Mouse (Mus musculus) regulatory T cell (primary cell): Measurements from ENCODE around the gene Cope.

ENCODE experiments used
- in situ Hi-C: fragments of 300-600 bp; cut with MboI, MseI; formaldehyde crosslinking; loops from one replicate; pipeline ENCODE4 v1.15.1; 2025; ENCODE audit warnings: high pct_unique_total_duplicates

Cope gene

DNA sequence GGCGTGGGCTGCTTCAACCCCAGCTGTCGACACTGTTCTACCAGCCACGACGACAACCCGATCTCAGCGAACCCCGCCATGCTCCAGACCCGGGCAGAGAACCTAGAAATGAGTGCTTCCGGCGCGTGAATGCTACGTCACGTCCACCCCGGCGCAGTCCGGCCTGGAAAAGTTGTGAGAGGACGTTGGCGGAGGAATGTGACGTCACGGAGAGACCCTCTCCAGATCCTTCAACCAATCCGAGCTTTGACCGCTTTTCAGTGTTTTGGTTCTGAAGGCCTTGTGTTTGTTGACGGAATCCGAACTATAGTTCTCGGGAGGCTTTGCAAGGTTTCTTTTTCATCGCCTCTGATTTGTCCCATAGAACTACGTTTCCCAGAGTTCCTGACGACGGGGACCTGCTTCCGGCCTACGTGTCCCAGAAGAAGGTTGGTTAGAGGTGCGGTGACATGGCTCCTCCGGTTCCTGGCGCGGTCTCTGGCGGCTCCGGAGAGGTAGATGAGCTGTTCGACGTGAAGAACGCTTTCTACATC lies at the start of gene Cope, which contains the start of gene Ddx49:
Gene Cope, plus strand, starts transcription at position 161 of the 533 bp plus-strand sequence.
Gene Ddx49, minus strand, starts transcription at position 132 of the 533 bp plus-strand sequence.
- in situ Hi-C loops: no loop called here

DNA sequence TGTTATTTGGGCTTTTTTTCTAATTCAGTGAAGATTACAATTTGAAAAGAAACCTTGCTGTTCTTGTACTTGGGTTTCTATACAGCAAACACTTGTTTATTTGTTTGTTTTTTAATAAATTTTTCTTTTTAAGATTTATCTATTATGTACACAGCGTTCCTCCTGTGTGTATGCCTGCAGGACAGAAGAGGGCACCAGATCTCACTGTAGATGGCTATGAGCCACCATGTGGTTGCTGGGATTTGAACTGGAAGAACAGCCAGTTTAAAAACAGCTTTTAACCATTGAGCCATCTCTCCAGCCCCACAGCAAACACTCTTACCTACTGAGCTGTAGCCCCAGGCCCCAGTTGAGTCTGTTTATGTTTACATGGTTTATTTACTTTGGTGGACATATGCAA lies 47.7 kb upstream of the Cope start:
- in situ Hi-C loops: no loop called here

DNA sequence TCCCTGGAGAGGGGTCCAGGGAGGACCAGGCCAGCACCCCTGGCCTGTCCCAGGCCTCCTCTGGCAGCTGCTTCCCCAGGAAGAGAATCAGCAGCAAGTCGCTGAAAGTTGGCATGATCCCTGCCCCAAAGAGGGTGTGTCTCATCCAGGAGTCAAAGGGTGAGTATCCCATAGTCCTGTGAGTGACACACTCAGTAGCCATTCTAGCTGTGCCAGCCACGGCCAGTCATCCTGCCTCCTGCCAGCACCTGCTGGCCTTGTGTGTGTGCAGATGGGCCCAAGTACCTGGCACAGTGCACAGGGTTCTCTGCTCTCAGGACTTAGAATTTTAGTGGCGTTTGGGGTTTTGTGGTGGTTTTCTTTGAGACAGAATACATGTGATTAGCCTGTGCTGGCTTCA lies 44.9 kb upstream of the Cope start:
- in situ Hi-C loops: no loop called here

DNA sequence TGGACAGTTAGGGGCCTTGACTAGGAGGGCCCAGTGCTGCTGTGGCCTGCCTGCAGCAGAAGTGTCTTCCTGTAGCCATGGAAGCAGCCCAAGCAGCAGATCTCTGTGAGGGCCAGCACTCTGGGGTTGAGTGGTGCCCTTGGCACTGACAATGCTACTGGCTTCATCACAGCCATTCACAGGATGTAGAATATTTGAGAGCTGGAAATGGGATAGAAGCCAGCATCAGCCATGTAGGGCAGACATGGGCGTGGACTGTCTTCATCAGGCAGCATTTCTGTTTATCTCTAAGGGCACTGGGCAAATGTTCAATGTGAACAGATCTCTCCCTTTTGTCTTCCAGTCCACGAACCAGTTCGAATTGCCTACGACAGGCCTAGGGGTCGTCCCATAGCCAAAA lies 43.7 kb upstream of the Cope start:
- in situ Hi-C loops: no loop called here

DNA sequence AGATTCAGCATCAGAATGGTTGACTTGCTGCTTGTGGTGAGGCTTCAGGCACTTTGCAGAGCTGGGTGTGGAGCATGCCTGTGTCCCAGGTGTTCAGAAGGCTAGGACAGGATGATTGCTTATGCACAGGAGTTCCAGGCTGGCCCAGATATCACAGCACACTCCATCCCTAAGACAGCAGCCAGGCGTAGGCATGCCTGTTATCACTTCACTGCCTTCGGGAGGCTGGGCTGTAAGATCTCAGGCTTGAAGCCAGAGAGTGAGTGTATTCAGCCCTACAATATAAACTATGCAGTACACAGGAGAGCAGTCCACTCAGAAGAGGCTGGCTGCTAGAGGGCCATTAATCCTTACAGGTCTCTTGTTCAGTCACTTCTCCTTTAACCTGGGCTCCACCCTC lies 43.3 kb upstream of the Cope start:
- in situ Hi-C loops: no loop called here

DNA sequence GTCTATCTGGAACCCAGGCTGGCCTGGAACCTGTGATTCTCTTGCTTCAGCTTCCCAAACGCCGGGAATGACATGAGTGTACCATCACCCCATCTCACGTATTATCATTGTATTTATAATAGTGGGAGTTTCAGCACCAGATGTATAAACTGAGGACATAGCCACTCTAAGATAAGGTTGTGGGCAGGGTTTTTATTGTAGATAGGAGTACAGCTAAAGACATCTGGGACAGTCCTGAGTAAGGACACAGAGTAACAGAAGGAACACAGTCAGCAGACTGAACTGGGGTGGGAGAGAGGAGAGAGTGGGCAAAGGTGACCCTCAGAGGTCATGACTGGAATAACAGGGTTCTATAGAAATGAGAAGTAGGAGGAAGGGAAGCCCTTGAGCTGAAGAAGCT lies 34.6 kb upstream of the Cope start:
- in situ Hi-C loops: no loop called here

DNA sequence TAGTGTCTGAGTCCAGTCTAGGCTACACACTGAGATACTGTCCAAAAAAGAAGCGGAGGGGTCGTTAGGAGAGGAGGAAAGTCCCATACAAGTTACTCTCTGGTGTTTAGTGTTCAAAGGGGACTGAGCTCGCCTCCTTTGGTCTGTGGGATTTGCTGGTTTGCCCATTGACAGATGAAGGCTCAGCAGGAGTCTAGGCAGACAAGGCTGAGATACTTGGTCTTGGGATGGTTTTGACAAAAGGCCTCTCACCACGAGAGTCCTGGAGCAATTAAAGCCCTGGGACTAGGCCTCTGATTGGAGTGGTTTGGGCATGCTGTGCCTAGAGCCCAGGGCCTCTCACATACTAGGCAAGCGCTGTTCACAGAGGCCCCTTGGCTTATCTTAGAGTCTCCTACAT lies 34.0 kb upstream of the Cope start:
- in situ Hi-C loops: no loop called here

DNA sequence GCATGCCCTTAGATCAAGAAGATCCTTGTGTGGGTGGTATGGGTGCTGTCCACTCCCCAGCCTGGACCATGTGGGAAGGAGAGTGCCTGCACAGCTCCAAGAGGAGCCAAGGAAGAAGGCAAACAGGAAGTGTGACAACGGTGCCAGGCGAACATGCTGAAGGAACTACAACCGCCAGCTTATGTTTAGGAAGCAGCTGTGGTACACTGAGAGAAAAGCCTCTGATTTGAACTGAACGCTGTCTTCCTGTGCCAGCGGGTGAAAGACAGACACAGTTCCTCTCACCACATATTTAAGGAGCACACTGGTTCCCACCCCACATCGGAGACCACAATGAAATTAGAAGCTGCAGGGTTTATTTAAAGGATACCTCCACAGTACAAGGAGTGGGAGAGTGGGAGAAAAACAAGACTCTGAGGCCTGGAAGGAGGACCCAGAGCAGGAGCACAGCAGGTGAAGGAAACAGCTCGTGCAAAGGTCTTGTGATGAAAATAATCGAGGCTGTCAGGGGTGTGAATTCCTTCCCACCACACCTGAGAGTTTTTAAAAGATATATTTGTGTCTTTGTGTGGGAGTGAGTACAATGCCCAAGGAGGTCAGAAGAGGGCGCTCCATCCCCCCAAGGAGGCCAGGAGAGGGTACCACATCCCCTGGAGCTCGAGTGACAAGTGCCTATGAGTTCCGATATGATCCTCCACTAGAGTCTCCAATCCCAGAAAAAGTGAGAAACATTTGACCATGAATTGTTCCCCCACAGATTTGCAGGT lies 33.3 kb upstream of the Cope start:
- in situ Hi-C loops: no loop called here

DNA sequence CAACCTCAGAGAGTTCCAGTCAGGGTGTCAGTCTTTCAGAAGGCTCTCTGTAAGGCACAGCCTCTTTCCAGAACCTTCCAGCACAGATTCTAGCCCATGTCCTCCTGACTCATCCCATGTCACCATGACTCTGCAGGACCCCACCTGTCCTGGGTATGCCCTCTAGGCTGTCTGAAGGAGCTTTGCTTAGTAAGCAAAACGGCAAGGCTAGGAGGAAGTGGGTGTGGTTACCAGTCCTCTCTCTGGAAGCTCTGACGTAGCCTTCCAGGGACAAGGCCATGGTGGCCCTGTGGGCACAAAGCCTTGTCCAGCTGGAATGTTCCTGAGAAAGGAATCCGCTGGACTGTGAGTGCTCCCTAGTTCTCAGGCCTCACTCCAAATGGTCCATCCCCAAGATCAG lies 29.4 kb upstream of the Cope start:
- in situ Hi-C loops: no loop called here

DNA sequence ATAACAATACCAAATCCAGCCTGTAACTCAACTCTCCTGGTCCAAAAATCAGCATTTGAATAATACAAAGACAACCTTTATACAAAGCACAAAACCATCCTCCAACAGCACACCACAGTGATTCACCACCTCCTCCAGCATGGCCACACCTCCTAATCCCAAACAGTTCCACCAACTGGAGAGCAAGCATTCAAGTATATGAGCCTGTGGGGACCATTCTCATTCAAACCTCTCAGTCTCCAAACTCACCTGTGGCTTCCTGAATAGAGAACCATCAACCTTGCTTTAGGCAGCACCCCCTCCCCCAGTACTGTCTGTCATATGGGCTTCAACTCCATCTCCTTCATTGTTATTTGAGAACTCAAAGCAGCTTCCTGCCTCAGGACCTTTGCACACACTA lies 28.0 kb upstream of the Cope start:
- in situ Hi-C loops: no loop called here

DNA sequence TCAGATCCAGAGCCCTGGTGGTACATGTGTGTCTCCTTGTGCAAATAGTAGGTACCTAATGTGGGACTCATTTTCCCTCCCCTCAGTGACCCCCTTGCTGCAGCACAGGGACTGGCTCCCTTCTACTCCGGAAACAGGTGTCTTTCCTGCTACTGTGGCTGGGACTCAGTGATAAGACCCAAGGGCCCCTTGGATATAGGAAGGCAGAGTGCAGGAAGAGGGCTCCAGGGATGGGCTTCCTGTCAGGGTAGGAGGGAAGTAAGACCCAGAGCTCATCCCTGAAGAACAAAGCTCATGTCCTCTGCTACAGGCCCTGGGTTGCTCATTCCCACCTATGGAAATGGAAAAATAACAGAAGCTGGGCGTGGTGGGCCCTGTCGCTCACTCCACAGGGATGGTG lies 25.8 kb upstream of the Cope start:
- in situ Hi-C loops: no loop called here

DNA sequence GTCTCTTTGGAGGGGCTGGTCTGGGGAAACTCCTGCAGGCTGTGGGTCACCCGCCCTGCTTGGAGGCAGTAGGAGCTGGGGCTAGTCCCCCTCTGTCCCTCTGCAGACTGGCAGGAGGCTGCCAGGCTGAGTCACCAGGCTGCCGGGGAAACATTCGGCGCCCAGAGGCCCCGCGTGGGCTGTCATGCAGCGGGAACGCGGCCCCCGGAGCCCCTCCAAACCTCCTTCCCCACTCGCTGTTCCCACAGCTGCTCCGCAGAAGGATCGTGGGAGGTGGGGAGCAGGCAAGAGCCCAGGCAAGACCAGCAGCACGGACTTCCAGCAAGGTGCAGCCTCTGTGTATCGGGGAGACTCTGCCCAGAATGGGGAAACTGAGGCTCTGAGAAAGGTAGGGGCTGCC lies 24.1 kb upstream of the Cope start:
- in situ Hi-C loops: no loop called here

DNA sequence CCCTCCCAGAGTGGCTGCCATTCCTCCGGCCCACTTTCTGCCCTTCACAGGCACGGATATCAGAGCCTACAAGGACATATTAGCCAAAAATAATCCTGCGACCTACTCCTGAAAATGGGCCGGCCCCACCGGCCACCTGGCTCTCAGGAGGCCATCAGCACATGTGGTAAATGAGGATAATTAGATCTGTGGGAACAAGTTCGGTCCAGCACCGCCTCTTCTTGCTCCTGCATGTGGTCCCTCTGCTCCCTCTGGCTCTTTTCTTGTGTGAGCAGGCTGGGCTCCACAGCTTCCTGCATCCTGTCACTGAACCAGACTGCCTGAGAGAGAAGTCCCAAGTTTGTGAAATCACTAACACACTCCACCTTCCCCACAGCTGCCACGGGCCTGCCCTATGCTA lies 23.1 kb upstream of the Cope start:
- in situ Hi-C loops: no loop called here

DNA sequence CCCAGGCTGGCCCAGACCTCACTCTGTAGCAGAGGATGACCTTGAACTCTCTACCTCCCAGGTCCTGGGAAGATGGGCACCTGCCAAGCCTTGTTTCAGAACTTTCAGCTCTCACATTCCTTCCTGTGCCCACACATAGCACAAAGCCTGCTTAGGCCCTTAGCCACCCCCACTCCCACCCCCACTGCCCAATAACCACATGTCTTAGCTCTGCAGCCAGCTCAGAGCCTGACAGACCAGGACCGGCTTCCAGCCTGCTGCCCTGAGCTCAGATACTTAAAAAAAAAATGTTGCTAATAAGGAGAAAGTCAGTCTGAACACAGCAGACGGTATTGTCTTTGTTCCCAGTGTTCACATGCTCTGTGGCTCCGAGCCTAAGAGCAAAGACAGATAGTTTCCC lies 21.3 kb upstream of the Cope start:
- in situ Hi-C loops: no loop called here

DNA sequence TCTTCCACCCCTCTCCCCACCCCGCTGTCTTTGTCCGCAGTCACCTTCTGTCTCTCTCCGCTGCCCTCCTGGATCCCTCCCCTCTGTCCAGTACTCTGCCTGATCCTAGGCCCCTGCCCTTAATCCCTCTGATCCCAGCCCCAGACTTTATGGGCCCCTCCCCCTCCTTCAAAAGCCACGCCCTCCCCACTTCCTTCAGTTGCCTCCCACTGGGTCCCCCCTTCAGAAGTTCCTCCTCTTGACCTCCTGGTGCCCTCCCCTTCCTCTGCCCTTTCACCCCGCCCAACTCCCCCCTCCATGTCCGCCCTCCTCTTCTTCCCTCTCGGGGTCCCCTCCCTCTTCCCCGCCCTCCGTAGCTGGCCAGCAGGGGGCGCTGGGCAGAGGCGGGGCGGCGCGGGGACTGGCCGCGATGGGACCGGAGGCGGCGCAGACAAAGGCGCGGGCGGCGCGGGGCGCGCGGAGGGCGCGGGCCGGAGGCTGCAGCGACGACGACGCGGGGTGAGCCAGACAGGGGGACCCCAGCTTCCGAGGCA lies 19.6 kb upstream of the Cope start, which contains the start of gene Homer3:
Gene Homer3, plus strand, starts transcription at position 225 of the 533 bp plus-strand sequence.
- in situ Hi-C loops: no loop called here

DNA sequence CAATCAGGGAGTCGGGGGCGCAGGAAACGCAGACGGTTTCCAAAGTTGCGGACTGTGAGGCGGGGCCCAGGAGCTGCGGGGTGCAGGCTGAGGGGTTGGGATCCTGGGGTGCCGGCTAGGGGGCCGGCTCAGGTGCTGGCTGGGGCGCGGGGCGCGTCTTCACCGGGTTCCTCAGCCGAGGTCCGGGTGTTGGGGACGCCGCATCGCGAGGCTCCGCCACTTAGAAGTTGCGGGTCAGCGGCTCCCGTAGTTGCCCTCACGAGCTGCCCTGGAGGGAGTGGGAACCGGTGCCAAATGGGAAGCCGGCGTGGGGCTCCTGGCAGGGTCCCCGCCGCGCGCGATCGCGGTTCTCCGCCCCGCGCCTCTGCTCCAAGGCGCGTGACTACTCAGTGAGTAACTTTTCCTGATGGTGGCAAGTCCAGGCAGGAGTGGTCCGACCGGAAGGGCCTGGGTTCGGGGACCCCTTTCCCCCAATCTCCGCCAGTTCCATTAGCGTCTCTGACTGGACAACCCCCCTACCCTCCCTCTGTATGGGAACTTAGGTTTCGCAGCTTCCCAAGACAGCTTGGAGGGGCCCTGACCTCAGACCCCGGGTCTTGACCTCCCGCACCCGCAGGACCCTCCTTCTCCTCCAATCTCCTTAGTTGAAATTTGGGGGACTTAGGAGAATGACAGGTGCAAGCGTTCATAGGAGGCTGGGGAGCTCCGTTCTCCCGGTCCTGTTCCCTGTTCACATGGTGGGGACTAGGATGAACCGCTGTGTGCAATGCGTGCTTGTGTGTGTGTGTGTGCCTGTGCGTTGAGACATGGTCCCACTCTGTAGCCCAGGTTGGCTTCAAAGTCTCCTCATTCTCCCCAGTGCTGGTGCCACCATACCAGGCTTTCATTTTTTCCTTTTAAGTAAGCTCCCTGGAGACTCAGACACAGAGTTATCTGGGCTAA lies 18.9 kb upstream of the Cope start:
- in situ Hi-C loops: no loop called here

DNA sequence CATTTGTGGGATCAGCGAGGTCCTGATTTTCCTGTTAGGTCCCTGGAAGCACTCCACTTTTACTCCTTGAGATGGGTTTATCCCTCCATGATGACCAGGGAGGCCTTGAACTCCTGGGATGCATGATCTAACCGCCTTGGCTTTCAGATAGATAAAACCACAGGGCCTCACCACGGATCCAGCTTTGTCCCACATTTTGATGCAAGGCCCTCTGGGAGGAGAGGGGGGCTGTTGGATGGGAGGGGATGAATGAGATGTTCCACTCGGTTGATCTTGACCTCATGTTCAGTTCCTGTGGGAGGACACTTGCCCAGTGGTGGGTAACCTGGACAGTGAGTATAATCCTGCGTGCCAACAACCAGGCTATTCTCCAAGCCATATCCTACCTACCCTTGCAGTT lies 17.9 kb upstream of the Cope start:
- in situ Hi-C loops: no loop called here

DNA sequence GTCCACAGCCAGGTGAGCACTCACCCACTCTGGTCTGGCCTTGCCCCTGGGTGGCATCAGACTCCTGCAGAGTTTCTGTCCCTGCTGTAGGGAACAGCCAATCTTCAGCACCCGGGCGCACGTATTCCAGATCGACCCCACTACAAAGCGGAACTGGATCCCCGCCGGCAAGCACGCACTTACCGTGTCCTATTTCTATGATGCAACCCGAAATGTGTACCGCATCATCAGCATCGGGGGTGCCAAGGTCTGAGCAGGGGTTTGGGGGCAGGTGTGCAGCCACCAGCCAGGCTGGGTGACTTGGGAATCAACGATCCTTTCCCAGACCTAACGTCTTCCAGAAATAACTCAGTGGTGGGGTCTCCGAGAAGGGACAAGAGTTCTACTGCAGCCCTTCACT lies 17.0 kb upstream of the Cope start:
- in situ Hi-C loops: no loop called here

DNA sequence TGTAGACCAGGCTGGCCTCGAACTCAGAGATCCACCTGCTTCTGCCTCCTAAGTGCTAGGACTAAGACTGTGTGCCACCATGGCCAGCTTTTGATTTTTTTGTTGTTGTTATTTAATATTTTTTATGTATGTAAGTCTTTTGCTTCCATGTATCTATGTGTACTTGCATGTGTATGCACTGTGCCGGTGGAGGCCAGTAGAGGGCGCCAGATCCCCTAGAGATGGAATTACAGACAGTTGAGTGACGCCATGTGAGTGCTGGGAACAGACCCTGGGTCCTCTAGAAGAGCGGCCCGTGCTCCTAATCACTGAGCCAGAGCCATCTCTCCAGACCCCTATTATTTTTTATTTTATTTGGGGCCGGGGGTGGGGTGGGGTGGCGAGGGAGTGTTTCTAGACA lies 15.6 kb upstream of the Cope start:
- in situ Hi-C loops: no loop called here

DNA sequence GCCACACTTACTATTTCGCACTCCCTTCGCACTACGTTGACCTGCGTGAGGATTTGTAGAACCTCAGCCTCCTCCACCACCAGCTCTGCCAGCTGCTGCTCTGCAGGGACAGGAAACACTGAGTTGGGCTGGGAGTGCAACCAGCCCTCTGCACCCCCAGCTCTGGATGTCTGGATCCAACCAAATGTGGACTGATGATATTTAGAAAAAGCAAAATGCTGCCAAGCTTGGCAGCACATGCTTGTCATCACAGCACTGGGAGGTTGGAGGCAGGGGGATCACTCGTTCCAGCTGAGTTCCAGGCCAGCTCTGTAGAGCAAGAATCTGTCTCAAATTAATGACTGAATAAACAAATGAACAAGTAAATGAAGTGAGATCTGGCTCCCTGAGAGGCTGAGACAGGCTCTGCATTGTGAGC lies 8.3 kb upstream of the Cope start:
- in situ Hi-C loops: no loop called here

DNA sequence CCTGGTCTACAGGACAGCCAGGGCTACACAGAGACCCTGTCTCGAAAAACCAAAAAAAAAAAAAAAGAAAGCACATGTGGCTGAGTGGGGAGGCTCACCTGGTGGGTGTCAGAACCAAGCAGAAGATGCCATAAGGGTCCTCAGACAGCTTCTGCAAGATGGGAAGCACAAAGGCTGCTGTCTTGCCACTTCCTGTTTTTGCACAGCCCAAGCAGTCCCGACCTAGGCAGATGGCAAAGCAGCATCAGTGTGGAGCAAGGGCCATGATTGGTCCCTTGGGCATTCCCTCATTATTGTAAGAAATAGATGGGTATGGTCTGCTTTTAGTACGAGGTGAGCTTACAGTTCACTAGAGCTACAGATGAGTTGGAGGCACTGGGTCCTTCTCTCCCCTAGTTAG lies 1.4 kb upstream of the Cope start:
- in situ Hi-C loops: no loop called here

DNA sequence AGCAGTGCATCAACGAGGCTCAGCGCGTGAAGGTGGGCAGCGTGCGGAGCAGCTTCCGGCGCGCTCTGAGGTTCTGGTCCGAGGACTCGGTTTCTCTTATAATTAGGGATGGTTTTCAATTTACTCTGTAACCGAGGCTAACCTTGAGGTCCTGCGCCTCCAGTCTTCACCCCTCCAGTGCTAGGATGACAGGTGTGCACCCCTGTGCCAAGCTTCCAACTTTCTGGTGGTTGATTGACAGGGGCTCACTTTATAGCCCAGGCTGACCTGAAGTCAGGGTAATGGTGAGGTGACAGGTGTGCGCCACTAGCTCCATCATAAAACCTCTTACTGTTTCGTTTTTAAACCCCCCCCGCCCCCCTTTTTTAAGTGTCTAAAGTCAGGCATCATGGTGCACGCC lies 583 bp downstream of the Cope start:
- in situ Hi-C loops: no loop called here
